Mouse (Mus musculus): Measurements from ENCODE around the gene Ptpn13.

The Ptpn13 gene

GRCm38 (mm10) chr5:103644167-103644566 is 219.2 kb downstream of the Ptpn13 start:
- no peak for DNase-seq (ENCODE audit: low read depth, low spot score)

DNA sequence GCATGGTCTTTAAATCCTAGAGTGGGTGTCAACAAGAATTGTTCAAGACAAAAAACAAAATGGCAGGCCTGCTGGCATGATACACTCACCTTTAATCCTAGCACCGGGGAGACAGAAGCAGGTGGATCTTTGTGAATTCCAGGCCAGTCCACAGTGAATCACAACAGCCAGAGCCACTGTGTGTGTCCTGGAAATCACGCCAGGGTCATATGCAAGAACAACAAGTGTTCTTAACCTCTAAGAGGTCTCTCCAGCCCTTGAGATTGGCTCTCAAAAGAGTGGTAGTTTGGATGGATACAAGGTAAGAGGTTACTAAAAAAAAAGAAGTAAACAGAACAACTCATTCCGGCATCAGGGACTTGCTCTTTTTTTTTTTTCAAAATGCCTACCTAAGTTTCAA is 222.3 kb downstream of the Ptpn13 start:
- DNase-seq (ENCODE audit: low read depth, low spot score), result no peak
